Mouse (Mus musculus): ENCODE measurements around the gene Dpy30.

Dpy30 gene

DNA sequence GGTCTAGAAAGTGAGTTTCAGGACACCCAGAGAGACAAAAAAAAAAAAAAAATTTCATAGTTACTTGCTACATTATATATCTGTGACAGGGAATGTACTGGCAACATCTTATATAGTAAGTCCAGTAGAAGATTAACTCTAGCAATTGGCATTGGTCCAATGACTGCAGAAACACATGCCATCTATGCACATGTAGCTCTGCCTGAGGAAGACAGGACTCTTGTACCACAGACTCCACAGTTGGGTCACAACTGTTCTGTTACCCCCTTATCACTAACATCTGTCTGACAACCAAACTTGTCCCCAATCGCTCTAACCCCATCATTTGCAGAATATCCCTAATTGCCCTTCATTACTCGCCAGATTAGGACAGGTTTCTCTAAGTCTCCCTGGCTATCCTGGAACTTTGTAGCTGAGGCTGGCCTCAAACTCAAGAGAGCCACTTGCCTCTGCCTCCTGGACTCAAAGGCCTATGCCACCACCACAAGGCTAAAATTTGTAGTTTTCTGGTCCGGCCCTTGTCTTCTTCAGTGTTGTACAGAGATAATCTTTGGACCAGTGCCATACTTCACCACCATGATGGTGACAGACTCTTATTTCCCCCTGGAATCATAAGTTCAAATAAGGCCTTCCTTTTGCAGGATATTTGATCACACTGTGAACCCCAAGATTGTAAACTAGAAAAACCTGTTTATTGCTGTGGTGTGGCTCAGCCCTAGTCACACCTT, 52.0 kb downstream of the Dpy30 start:
- in situ Hi-C loops (cut with MboI; ENCODE audit: low pct_unique_long_range_greater_than_20kb in 1 of 2, low sequenced_read_pairs in 2 of 2, unreplicated experiment in 1 of 2) = no loop called here

DNA sequence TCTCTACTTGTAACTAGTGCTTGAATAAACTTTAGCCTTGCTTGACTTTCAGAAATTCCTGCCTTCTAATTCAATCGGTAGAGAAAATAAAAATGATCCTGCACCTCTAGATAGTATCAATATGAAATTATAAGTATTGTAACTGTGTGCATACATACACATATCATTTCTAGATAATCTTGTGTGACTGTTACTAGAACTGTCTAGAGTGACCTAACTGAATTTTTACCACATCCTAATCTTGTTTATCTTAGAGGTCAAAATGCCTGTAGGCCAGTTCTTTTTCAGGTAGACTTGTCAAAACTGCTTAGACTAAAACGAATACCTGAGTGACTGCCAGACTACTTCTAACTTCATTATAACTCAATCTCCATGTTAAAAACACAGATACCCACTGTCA, 53.5 kb downstream of the Dpy30 start:
- in situ Hi-C loops (cut with MboI; ENCODE audit: low pct_unique_long_range_greater_than_20kb in 1 of 2, low sequenced_read_pairs in 2 of 2, unreplicated experiment in 1 of 2) = no loop called here

GRCm38 (mm10) chr17:74267415-74268180, 56.1 kb downstream of the Dpy30 start:
- in situ Hi-C loops (cut with MboI; ENCODE audit: low pct_unique_long_range_greater_than_20kb in 1 of 2, low sequenced_read_pairs in 2 of 2, unreplicated experiment in 1 of 2) = no loop called here

- in situ Hi-C loops (cut with MboI; ENCODE audit: low pct_unique_long_range_greater_than_20kb in 1 of 2, low sequenced_read_pairs in 2 of 2, unreplicated experiment in 1 of 2) = no loop called here
Measured at GRCm38 (mm10) chr17:74265636-74266035, 58.1 kb downstream of the Dpy30 start.

DNA sequence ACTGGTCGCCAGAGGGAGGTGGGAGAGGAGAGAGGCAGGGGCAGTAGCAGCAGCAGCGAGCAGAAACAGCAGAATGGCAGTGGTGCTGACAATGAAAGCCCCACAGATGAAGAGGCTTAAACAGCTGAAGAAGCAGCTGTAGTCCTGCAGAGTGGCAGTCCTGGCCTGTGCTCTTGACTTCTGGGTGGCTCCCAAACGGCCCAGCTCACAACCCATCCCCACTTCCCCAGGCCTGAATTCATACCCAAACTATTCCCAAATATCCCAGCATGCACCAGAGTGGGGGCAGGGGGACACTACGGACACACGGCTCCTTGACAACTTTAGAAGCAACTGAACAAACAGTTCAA, 58.6 kb downstream of the Dpy30 start:
- in situ Hi-C loops (cut with MboI; ENCODE audit: low pct_unique_long_range_greater_than_20kb in 1 of 2, low sequenced_read_pairs in 2 of 2, unreplicated experiment in 1 of 2) = no loop called here

- in situ Hi-C loops (cut with MboI; ENCODE audit: low pct_unique_long_range_greater_than_20kb in 1 of 2, low sequenced_read_pairs in 2 of 2, unreplicated experiment in 1 of 2) = no loop called here
Measured at GRCm38 (mm10) chr17:74264333-74265155, 59.2 kb downstream of the Dpy30 start.

DNA sequence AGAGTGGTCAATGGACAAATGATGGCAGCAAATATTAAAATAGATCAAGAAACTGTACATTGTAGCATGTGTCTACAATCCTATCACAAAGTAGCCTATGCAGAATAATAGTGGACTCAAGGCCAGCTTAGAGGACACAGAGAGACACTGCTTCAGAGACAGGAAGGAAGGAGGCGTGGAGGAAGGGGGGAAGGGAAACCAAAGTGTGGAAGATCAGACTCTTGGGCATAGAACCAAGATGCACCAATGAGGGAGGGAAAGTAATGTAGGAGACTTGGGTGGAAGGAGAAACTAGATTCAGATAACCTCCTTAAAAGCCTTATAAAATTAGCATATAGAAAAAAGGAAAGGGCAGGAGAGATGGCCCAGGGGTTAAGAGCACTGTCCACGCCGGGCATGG, 61.3 kb downstream of the Dpy30 start:
- in situ Hi-C loops (cut with MboI; ENCODE audit: low pct_unique_long_range_greater_than_20kb in 1 of 2, low sequenced_read_pairs in 2 of 2, unreplicated experiment in 1 of 2) = no loop called here
